Mouse (Mus musculus): Measurements from ENCODE around the gene Mitf.

GRCm38 (mm10) chr6:98015819-98016218, 209.0 kb downstream of the Mitf start:
- TF ChIP-seq CTCF (IDR thresholded peaks at IDR 0.05; ENCODE audit: borderline replicate concordance, insufficient read depth, low read length) (no peak), POLR2A (IDR thresholded peaks at IDR 0.05; ENCODE audit: low read depth, low read length) (no peak)

Data from embryonic fibroblast, embryonic 13.5 days (primary cell).